ENCODE assay signal across 9 mouse cellular contexts in genomic region chr7:126703757-126704077, GRCm38 (mm10). TPM values are rescaled to one million over a fixed set of nuclear protein-coding genes. Genes with fewer than 3 reads are reported as not detected.
DNase-seq lines count a peak whose midpoint lies in the region; ATAC-seq and TF ChIP-seq lines count a peak whose summit lies in the region.
"Had no signal": no experiment of that assay in that cellular context is flagged by ENCODE, and none has a peak within 500 bp of the region (broad histone marks: within the 10 kb centered on the region; RNA-seq: fewer than 3 reads in every experiment).

No protein-coding gene starts in this region.

- peak overlapping the region; percentile 52 for H3K4me3 ChIP-seq in liver, adult 2 months (ENCODE audit: insufficient read depth, low read depth, low read length)
- H3K4me3 ChIP-seq in forebrain, embryonic 14.5 days (ENCODE audit: low read depth, low read length), result peak overlapping the region; percentile 70
- H3K4me3 ChIP-seq in liver, embryonic 15.5 days (replicated peaks), result peak overlapping the region; percentile 56
- H3K4me3 ChIP-seq: myocyte had no signal

- H3K4me1 ChIP-seq in liver, adult 2 months (ENCODE audit: control insufficient read depth, insufficient read depth, low read length), result no peaks in the 10 kb centered on the region
- peaks cover 15% of the 10 kb centered on the region for H3K4me1 ChIP-seq in forebrain, embryonic 14.5 days (ENCODE audit: control insufficient read depth, insufficient read depth, low read length)
- H3K4me1 ChIP-seq in liver, embryonic 15.5 days (replicated peaks), result peaks cover 46% of the 10 kb centered on the region

- 0 out of 2 replicates have a peak overlapping the region, but pooled peaks have one; percentile 15 for H3K9ac ChIP-seq in liver, adult 2 months (ENCODE audit: low read depth, low read length)
- peak overlapping the region; percentile 92 for H3K9ac ChIP-seq in forebrain, embryonic 14.5 days (ENCODE audit: low read length)
- H3K9ac ChIP-seq in liver, embryonic 15.5 days, result peak overlapping the region; percentile 2; the same call in 1 of the 2 replicates

- WGBS in liver, adult 2 months, result 33% methylated on average over 7 of the region's 7 CpGs
- WGBS in forebrain, embryonic 14.5 days, result 16% methylated on average over 7 of the region's 7 CpGs
- WGBS in liver, embryonic 15.5 days (ENCODE audit: insufficient replicate concordance), result 7% methylated on average over 7 of the region's 7 CpGs

- no peak for DNase-seq in liver, adult 2 months (ENCODE audit: extremely low read depth, low read depth, low spot score)
- no peak for DNase-seq in liver
- peak; percentile 53 to 55 for DNase-seq in cerebellum, adult 18-20 months
- peak; percentile 45 for DNase-seq in forebrain, embryonic 14.5 days (ENCODE audit: low spot score)
- no peak for DNase-seq in testis, postnatal 14 days (ENCODE audit: low spot score)
- no peak for DNase-seq in adrenal gland, postnatal 14 days
- no peak for DNase-seq in frontal cortex, postnatal 25 days (ENCODE audit: low spot score in 2 of 2)

- peaks cover 8% of the 10 kb centered on the region; the same call in 1 of the 2 replicates for H3K27me3 ChIP-seq in liver, adult 2 months (ENCODE audit: control insufficient read depth, insufficient read depth, low read length)
- H3K27me3 ChIP-seq in forebrain, embryonic 14.5 days (replicated peaks; ENCODE audit: control insufficient read depth, insufficient read depth, low read length), result no peaks in the 10 kb centered on the region
- peaks cover 37% of the 10 kb centered on the region for H3K27me3 ChIP-seq in liver, embryonic 15.5 days

- no peaks in the 10 kb centered on the region for H3K36me3 ChIP-seq in liver, adult 2 months (ENCODE audit: control insufficient read depth, insufficient read depth, low read length)
- peaks cover 20% of the 10 kb centered on the region for H3K36me3 ChIP-seq in forebrain, embryonic 14.5 days (ENCODE audit: control insufficient read depth, insufficient read depth, low read length)
- H3K36me3 ChIP-seq in liver, embryonic 15.5 days (replicated peaks), result peaks cover 23% of the 10 kb centered on the region

- peak; percentile 13; the same call in 1 of the 2 replicates for ATAC-seq in forebrain, embryonic 14.5 days
- no peak for ATAC-seq in liver, embryonic 15.5 days (ENCODE audit: insufficient read depth)

- H3K27ac ChIP-seq in liver, adult 2 months (replicated peaks; ENCODE audit: insufficient read depth, low read depth, low read length), result 0 out of 2 replicates have a peak overlapping the region, but pooled peaks have one; percentile 9
- H3K27ac ChIP-seq in forebrain, embryonic 14.5 days (ENCODE audit: low read depth, low read length), result peak overlapping the region; percentile 27; the same call in 1 of the 2 replicates
- H3K27ac ChIP-seq in liver, embryonic 15.5 days (replicated peaks), result peak overlapping the region; percentile 78

- H3K79me2 ChIP-seq in liver, adult 2 months (ENCODE audit: control insufficient read depth, insufficient read depth, low read length), result no peaks in the 10 kb centered on the region

- TF ChIP-seq POLR2A in liver, adult 2 months (IDR thresholded peaks at IDR 0.05; ENCODE audit: extremely low read depth, insufficient read depth, low read length), result no peak

- TF ChIP-seq CTCF in liver, adult 2 months (IDR thresholded peaks at IDR 0.05; ENCODE audit: low read depth, low read length), result no peak

- no peaks in the 10 kb centered on the region for H3K9me3 ChIP-seq in forebrain, embryonic 14.5 days (replicated peaks; ENCODE audit: control insufficient read depth, low read length)
- no peaks in the 10 kb centered on the region for H3K9me3 ChIP-seq in liver, embryonic 15.5 days (replicated peaks)

- peak overlapping the region; percentile 87 for H3K4me2 ChIP-seq in forebrain, embryonic 14.5 days (ENCODE audit: low read length)
- H3K4me2 ChIP-seq in liver, embryonic 15.5 days, result peak overlapping the region; percentile 68

RNA-seq across cellular contexts. Expression of gene Coro1a, which starts 3.9 kb away (rescaled TPM):
- total RNA-seq in liver, adult 2 months (2014; rRNA removed), result 7.7 and 9.0 TPM in 2 replicates
- polyA plus RNA-seq in liver, adult 2 months (2012; rRNA removed), result 10.6 and 22.7 TPM in 2 replicates
- polyA plus RNA-seq in forebrain, embryonic 14.5 days (2014; fragmentation: Nextera tagmentation; extraction: Ambion mirVana), result 97.2 and 111 TPM in 2 replicates
- 109 and 118 TPM in 2 replicates for polyA plus RNA-seq in liver, embryonic 15.5 days (2015; fragmentation: Nextera tagmentation; extraction: Ambion mirVana)
- 12.0 and 78.1 TPM in 2 replicates for total RNA-seq in adrenal gland, postnatal 14 days (2021)

RNA-seq across cellular contexts. Expression of gene Slx1b, which starts 8.1 kb away (rescaled TPM):
- total RNA-seq in liver, adult 2 months (2014; rRNA removed), result 4.1 and 4.6 TPM in 2 replicates
- 11.3 and 15.4 TPM in 2 replicates for polyA plus RNA-seq in liver, adult 2 months (2012; rRNA removed)
- 8.8 and 10.1 TPM in 2 replicates for polyA plus RNA-seq in forebrain, embryonic 14.5 days (2014; fragmentation: Nextera tagmentation; extraction: Ambion mirVana)
- polyA plus RNA-seq in liver, embryonic 15.5 days (2015; fragmentation: Nextera tagmentation; extraction: Ambion mirVana), result 3.0 TPM in 2 replicates
- total RNA-seq in adrenal gland, postnatal 14 days (2021), result 10.7 and 18.6 TPM in 2 replicates

RNA-seq across cellular contexts. Expression of gene Bola2, which starts 8.5 kb away (rescaled TPM):
- total RNA-seq in liver, adult 2 months (2014; rRNA removed), result 15.6 and 20.5 TPM in 2 replicates
- 35.6 and 37.7 TPM in 2 replicates for polyA plus RNA-seq in liver, adult 2 months (2012; rRNA removed)
- polyA plus RNA-seq in forebrain, embryonic 14.5 days (2014; fragmentation: Nextera tagmentation; extraction: Ambion mirVana), result 147 and 164 TPM in 2 replicates
- 71.8 and 82.7 TPM in 2 replicates for polyA plus RNA-seq in liver, embryonic 15.5 days (2015; fragmentation: Nextera tagmentation; extraction: Ambion mirVana)
- 74.9 and 82.9 TPM in 2 replicates for total RNA-seq in adrenal gland, postnatal 14 days (2021)

RNA-seq across cellular contexts. Expression of gene Sult1a1, which starts 27.5 kb away (rescaled TPM):
- total RNA-seq in liver, adult 2 months (2014; rRNA removed), result 661 and 727 TPM in 2 replicates
- 566 and 586 TPM in 2 replicates for polyA plus RNA-seq in liver, adult 2 months (2012; rRNA removed)
- polyA plus RNA-seq in forebrain, embryonic 14.5 days (2014; fragmentation: Nextera tagmentation; extraction: Ambion mirVana), result 3.3 and 5.7 TPM in 2 replicates
- polyA plus RNA-seq in liver, embryonic 15.5 days (2015; fragmentation: Nextera tagmentation; extraction: Ambion mirVana), result 37.8 and 52.1 TPM in 2 replicates
- total RNA-seq in adrenal gland, postnatal 14 days (2021), result 81.6 and 83.8 TPM in 2 replicates
- polyA plus RNA-seq: myocyte had no signal

RNA-seq across cellular contexts. Expression of gene Sgf29, which starts 54.6 kb away (rescaled TPM):
- total RNA-seq in liver, adult 2 months (2014; rRNA removed), result 7.7 and 10.7 TPM in 2 replicates
- polyA plus RNA-seq in liver, adult 2 months (2012; rRNA removed), result 34.7 and 54.2 TPM in 2 replicates
- polyA plus RNA-seq in forebrain, embryonic 14.5 days (2014; fragmentation: Nextera tagmentation; extraction: Ambion mirVana), result 61.3 and 66.1 TPM in 2 replicates
- 29.1 and 31.0 TPM in 2 replicates for polyA plus RNA-seq in liver, embryonic 15.5 days (2015; fragmentation: Nextera tagmentation; extraction: Ambion mirVana)
- 38.3 and 48.0 TPM in 2 replicates for total RNA-seq in adrenal gland, postnatal 14 days (2021)

Comparison
In these comparisons a context has a peak if more than half of its experiments do, and no peak if none do; other contexts are left out.
1. DNase-seq: peak in cerebellum, adult 18-20 months (2 of 2) and forebrain, embryonic 14.5 days (single experiment); none in liver, adult 2 months (single experiment), liver (single experiment), testis, postnatal 14 days (single experiment), adrenal gland, postnatal 14 days (single experiment) and frontal cortex, postnatal 25 days (0 of 2).
2. H3K27ac ChIP-seq: peak in every context shown above with its lines; median percentile 78 in liver, embryonic 15.5 days; 27 in forebrain, embryonic 14.5 days; 9 in liver, adult 2 months.
3. H3K9ac ChIP-seq: peak in every context shown above with its lines; median percentile 92 in forebrain, embryonic 14.5 days; 15 in liver, adult 2 months; 2 in liver, embryonic 15.5 days.
4. Peak in every context shown above with its lines, with median percentiles within 50 percentile points of each other: H3K4me3 ChIP-seq.